Mouse (Mus musculus): ENCODE results near the gene Nusap1. TPM values are rescaled to one million over a fixed set of nuclear protein-coding genes. Genes with fewer than 3 reads are reported as not detected.

Gene Nusap1
- polyA plus RNA-seq, 1 experiment from 2014 or later: 110 TPM

Other genes starting within 250 kb of the Nusap1 start
- gene Ino80, start 140.6 kb upstream of the Nusap1 start, polyA plus RNA-seq (2016; fragmentation: Nextera tagmentation; extraction: Ambion mirVana): 4.5 and 5.2 TPM in 2 replicates
- gene Exd1, start 70.7 kb upstream of the Nusap1 start, polyA plus RNA-seq (2016; fragmentation: Nextera tagmentation; extraction: Ambion mirVana): 0.22 and 0.27 TPM in 2 replicates
- gene Chp1, start 70.6 kb upstream of the Nusap1 start, polyA plus RNA-seq (2016; fragmentation: Nextera tagmentation; extraction: Ambion mirVana): 60.7 and 61.7 TPM in 2 replicates
- 35.1 and 35.6 TPM in 2 replicates for gene Oip5, start 171 bp downstream of the Nusap1 start, polyA plus RNA-seq (2016; fragmentation: Nextera tagmentation; extraction: Ambion mirVana)
- 37.4 and 37.6 TPM in 2 replicates for gene Ndufaf1, start 44.5 kb downstream of the Nusap1 start, polyA plus RNA-seq (2016; fragmentation: Nextera tagmentation; extraction: Ambion mirVana)
- gene Rtf1, start 56.8 kb downstream of the Nusap1 start, polyA plus RNA-seq (2016; fragmentation: Nextera tagmentation; extraction: Ambion mirVana): 80.6 and 83.1 TPM in 2 replicates
- 0.85 and 1.0 TPM in 2 replicates for gene Itpka, start 124.0 kb downstream of the Nusap1 start, polyA plus RNA-seq (2016; fragmentation: Nextera tagmentation; extraction: Ambion mirVana)
- gene Ltk, start 142.1 kb downstream of the Nusap1 start, polyA plus RNA-seq (2016; fragmentation: Nextera tagmentation; extraction: Ambion mirVana): 0.12 TPM in 1 of 2 replicates, not detected in the other
- 32.8 and 33.4 TPM in 2 replicates for gene Rpap1, start 169.2 kb downstream of the Nusap1 start, polyA plus RNA-seq (2016; fragmentation: Nextera tagmentation; extraction: Ambion mirVana)
- gene Tyro3, start 179.4 kb downstream of the Nusap1 start, polyA plus RNA-seq (2016; fragmentation: Nextera tagmentation; extraction: Ambion mirVana): 27.7 and 28.2 TPM in 2 replicates